Mouse (Mus musculus): ENCODE measurements around the gene Lrrc10.

DNA sequence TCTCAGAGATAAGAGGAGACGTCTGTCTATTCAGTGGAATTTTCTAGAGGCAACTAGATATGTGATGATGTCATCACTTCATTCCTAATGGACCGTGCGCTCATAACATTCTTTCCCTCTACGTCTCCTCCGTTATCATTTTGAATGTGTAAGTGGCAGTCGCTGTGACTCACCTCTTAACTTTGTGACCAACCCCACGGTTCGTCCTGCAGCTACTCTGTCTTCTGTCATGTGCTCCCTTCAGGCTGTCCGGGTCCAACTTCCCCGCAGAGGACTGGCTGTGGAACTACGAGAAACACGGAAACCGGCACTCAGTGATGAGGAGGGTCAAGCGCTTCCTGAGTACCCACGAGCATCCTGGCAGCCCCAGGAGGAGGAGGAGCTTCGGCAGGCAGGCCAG is 21.4 kb upstream of the Lrrc10 start:
- TF ChIP-seq MAFK (IDR thresholded peaks at IDR 0.05; ENCODE audit: insufficient read depth, low read depth, low read length) = no peak
- TF ChIP-seq ZC3H11A (IDR thresholded peaks at IDR 0.05; ENCODE audit: borderline replicate concordance, low read depth, low read length) = no peak

Data from ES-E14 (cell line).